Mouse (Mus musculus) small intestine, adult 2 months (tissue): Measurements from ENCODE around the gene Rcc1. TPM values are rescaled to one million over a fixed set of nuclear protein-coding genes. Genes with fewer than 3 reads are reported as not detected.

Source experiments
- H3K27ac ChIP-seq: fragments of 200-500 bp; 2 replicates; pipeline ENCODE4 v1.5.1; 2012; ENCODE audit warnings: low read depth, low read length, control low read depth, inconsistent platforms; ENCODE audit not compliant: insufficient read depth
- H3K27me3 ChIP-seq: fragments of 200-500 bp; 2 replicates; pipeline ENCODE4 v1.6.1; 2012; ENCODE audit warnings: mild to moderate bottlenecking, moderate library complexity, low read length, inconsistent platforms; ENCODE audit not compliant: control insufficient read depth, insufficient read depth
- H3K36me3 ChIP-seq: fragments of 200-500 bp; 2 replicates; pipeline ENCODE4 v1.6.1; 2012; ENCODE audit warnings: mild to moderate bottlenecking, low read length, control low read depth, inconsistent platforms; ENCODE audit not compliant: control insufficient read depth, insufficient read depth
- H3K4me1 ChIP-seq: fragments of 200-500 bp; 2 replicates; pipeline ENCODE4 v1.6.1; 2012; ENCODE audit warnings: low read length, inconsistent platforms, mixed read lengths; ENCODE audit not compliant: control insufficient read depth, insufficient read depth, insufficient read length
- H3K4me3 ChIP-seq: fragments of 200-500 bp; 2 replicates; pipeline ENCODE4 v1.5.1; 2012; ENCODE audit warnings: low read depth, mild to moderate bottlenecking, control low read depth, inconsistent platforms, low read length, moderate library complexity
- CTCF ChIP-seq: fragments of 200-500 bp; IDR thresholded peaks from 2 replicates; pipeline ENCODE4 v1.5.1; 2012; ENCODE audit warnings: low read depth, mild to moderate bottlenecking, control low read depth, inconsistent platforms, low read length, moderate library complexity, mixed read lengths; ENCODE audit not compliant: insufficient replicate concordance, insufficient read length; ENCODE audit errors: extremely low read depth
- POLR2A ChIP-seq: fragments of 200-500 bp; IDR thresholded peaks from 2 replicates; pipeline ENCODE4 v1.6.1; 2012; ENCODE audit warnings: low read depth, mild to moderate bottlenecking, control low read depth, inconsistent platforms, low read length, moderate library complexity
- WGBS: fragments of 180-500 bp; shearing (Covaris S2); methylation state at CpG from one replicate; pipeline ENCODE4 v1.1.7; 2018; 5-methylcytosine and 5-hydroxymethylcytosine counted together
- polyA plus RNA-seq: library from polyadenylated mRNA; depleted of rRNA; stranded (reverse); fragments of >200 nt; gene quantifications from 2 replicates; pipeline ENCODE4 v1.2.3, GENCODE M21; 2012

Gene Rcc1
- polyA plus RNA-seq, 1 experiment: 9.6 TPM

DNA sequence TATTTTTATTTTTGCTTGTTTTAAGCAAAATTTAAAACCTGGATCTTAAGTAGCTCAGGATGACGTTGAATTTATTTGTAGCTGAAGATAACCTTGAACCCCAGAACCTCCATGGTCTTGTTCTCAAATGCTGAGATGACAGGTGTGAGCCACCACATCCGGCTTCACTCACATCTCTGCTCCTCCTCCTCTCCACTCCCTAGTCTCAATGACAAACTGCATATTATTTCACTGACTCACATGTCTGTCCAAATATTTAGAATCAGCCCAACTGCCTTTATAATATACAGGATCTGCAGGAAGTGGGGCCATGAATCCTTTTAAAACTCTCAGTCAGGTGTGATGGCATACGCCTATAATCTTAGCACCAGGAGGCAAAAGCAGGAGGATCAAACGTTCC lies 35.9 kb upstream of the Rcc1 start:
- Histone ChIP-seq H3K27me3 (no peaks in the 10 kb centered on the region), H3K36me3 (peaks cover 13% of the 10 kb centered on the region), H3K27ac (no peak overlapping the region), H3K4me3 (no peak overlapping the region), H3K4me1 (no peaks in the 10 kb centered on the region; the same call in 1 of the 2 replicates)
- TF ChIP-seq CTCF (no peak), POLR2A (no peak)
- WGBS: 57% methylated on average over 4 of the region's 4 CpGs

DNA sequence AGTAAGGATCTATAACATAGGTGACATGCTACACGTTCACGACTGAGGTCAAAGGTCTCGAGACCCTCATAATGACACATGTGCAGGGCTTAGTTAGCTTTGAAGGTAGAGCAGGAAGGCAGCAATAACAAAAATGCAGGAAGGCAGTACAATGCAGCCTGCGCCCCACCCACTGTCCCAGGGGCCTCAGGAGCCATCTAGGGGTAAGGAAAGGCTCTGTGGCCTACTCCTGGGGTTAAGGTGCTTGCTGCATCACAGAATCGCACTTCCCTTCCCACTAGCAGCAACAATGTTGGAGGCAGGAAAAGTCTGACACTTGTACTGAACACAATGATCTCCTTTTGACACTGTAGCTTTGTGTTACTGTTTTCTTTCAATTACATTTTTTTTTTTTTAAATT lies 34.2 kb upstream of the Rcc1 start:
- Histone ChIP-seq H3K27ac (no peak overlapping the region), H3K4me1 (peaks cover 3% of the 10 kb centered on the region; the same call in 1 of the 2 replicates), H3K4me3 (no peak overlapping the region), H3K36me3 (peaks cover 19% of the 10 kb centered on the region), H3K27me3 (no peaks in the 10 kb centered on the region)
- WGBS: 67% methylated on average over 5 of the region's 5 CpGs
- TF ChIP-seq POLR2A: no peak
- TF ChIP-seq CTCF: no peak

DNA sequence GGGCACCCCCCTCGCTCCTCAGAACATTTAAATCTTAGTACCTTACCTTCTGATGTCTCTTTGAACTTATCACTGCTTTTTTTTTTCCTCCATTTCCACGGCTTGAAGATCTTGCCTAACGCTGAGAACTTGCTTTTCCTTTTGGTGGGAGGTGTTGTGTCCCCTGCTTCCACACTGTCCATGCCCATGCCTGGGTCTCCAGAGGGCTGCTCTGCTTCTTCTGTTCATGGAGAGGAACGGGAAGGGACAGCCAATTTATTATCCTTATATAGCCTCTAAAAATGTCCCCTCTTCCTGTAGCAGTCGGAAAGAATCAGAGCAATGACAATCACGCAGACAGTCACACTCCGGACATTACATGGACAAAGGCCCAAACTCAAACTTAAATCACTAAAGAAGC lies 33.4 kb upstream of the Rcc1 start:
- Histone ChIP-seq H3K36me3 (peaks cover 19% of the 10 kb centered on the region), H3K27ac (no peak overlapping the region)
- TF ChIP-seq CTCF: no peak
- no peak for TF ChIP-seq POLR2A

GRCm38 (mm10) chr4:132385771-132386410 lies 32.5 kb upstream of the Rcc1 start:
- TF ChIP-seq POLR2A (no peak), CTCF (no peak)
- WGBS: 83% methylated on average over 8 of the region's 8 CpGs

More for the DNA sequence above, 33.4 kb upstream of the Rcc1 start:
- H3K4me3 ChIP-seq: no peak overlapping the region
- peaks cover 6% of the 10 kb centered on the region; the same call in 1 of the 2 replicates for H3K4me1 ChIP-seq
- no peaks in the 10 kb centered on the region for H3K27me3 ChIP-seq
- 86% methylated on average over 7 of the region's 7 CpGs for WGBS

DNA sequence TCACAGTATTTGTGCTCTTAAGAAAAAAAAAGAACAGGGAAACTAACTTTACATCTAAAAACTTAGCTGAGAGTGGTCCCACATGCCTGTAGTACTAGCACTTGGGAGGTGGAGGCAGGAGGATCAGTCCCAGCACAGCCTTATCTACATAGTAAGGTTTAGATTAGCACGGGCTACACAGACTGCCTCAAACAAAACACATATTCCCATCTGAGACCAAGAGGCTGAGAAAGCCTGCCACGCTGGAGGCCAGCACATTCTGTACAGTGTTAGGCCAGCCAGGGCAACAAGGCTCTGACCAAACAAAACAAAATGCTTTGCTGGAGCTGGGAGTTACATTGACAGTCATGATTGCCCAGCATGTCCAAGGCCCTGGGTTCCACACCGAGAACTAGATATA lies 30.1 kb upstream of the Rcc1 start:
- TF ChIP-seq POLR2A (no peak), CTCF (no peak)
- Histone ChIP-seq H3K27me3 (no peaks in the 10 kb centered on the region), H3K36me3 (peaks cover 23% of the 10 kb centered on the region), H3K4me3 (no peak overlapping the region), H3K4me1 (peaks cover 8% of the 10 kb centered on the region; the same call in 1 of the 2 replicates), H3K27ac (no peak overlapping the region)
- WGBS: 81% methylated on average over 3 of the region's 3 CpGs

More at GRCm38 (mm10) chr4:132385771-132386410, 32.5 kb upstream of the Rcc1 start:
- Histone ChIP-seq H3K36me3 (peaks cover 19% of the 10 kb centered on the region), H3K4me1 (peaks cover 7% of the 10 kb centered on the region; the same call in 1 of the 2 replicates), H3K27ac (no peak overlapping the region), H3K4me3 (no peak overlapping the region), H3K27me3 (no peaks in the 10 kb centered on the region)

DNA sequence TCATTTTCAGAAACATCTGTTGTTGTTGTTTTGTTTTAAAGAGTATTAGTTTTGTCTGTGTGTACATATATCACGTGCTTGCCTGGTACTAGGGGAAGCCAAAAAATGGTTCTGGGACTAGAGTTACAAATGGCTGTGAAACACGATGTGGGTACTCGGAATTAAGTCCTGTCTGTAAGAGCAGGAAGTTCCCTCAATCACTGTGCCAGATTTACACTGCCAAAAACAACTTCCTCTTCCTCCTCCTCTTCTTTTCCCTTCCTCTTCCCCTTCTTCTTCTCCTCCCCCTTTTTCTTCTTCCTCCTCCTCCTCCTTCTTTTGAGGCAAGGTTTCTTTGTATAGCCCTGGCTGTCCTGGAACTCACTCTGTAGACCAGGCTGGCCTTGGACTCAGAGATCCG lies 28.9 kb upstream of the Rcc1 start:
- Histone ChIP-seq H3K4me3 (no peak overlapping the region), H3K27ac (no peak overlapping the region), H3K27me3 (no peaks in the 10 kb centered on the region), H3K36me3 (peaks cover 33% of the 10 kb centered on the region), H3K4me1 (peaks cover 8% of the 10 kb centered on the region; the same call in 1 of the 2 replicates)
- TF ChIP-seq POLR2A: no peak
- no peak for TF ChIP-seq CTCF
- WGBS: 66% methylated on average over 4 of the region's 4 CpGs

DNA sequence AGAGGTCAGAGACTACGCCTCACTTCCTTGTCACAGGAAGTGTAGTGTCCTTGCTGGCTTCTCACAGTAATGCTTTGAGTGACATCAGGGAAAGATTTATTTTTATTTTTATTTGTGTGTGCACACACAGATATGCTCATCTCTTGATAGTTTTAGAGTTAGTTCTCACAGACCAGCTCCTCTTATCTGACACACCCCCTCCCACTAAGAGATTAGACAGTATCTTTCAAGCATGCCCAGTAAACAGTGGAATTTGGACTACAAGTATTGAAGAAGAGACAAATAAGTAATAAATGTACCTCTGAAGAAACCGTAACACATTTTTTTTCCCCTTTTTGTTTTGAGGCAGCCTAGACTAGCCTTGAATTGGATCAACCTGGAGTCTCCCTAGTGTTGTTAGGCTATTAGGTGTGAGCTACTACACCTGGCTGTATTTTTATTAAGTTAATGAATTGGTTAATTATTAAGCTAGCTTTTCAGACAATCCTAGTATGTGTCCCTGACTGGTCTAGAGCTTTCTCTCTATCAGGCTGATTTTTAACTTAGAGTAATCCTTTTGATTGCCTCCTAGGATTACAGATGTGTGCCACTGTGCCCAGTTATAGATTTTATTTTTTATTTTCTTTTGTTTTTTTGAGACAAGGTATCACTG lies 27.7 kb upstream of the Rcc1 start:
- WGBS: 44% methylated on average over 2 of the region's 2 CpGs
- no peak overlapping the region for H3K4me3 ChIP-seq
- no peaks in the 10 kb centered on the region for H3K27me3 ChIP-seq
- H3K27ac ChIP-seq: no peak overlapping the region
- H3K36me3 ChIP-seq: peaks cover 33% of the 10 kb centered on the region
- H3K4me1 ChIP-seq: peaks cover 8% of the 10 kb centered on the region; the same call in 1 of the 2 replicates
- TF ChIP-seq CTCF: no peak
- TF ChIP-seq POLR2A: no peak
